Mouse (Mus musculus): ENCODE results near the gene Trim80.

DNA sequence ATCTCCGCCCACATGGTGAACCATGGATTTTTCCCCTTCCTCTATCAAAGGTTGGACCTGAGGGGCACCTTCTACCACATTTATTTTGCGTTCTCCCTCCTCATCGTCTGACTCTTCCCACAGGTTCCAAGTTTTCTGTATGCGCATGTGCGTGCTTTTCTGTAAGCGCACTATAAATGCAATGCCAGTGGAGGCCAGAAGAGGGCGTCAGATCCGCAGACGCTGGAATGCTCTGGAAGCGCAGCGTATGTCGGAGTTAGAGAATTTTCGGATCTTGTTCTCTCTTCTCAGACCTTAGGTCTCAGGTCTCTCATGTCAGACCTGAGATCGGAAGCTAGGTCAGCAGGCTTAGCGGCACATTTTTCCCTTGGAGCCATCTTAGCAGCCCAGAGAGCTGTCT, 15.3 kb downstream of the Trim80 start:
- TF ChIP-seq CTCF (IDR thresholded peaks at IDR 0.05; ENCODE audit: low read depth, low read length): no peak; the same call in 1 of the 2 replicates
- no peak for TF ChIP-seq POLR2A (IDR thresholded peaks at IDR 0.05; ENCODE audit: borderline replicate concordance, low read depth, low read length)
